Mouse (Mus musculus) spleen, postnatal 14 days (tissue): ENCODE results near the gene Ets1.

Source experiments
- DNase-seq, 2 experiments: peaks; one replicate each; pipeline ENCODE4 v3.0.0; 2021 to 2022; ENCODE audit warnings: low spot score in 2 of 2

Gene Ets1

DNA sequence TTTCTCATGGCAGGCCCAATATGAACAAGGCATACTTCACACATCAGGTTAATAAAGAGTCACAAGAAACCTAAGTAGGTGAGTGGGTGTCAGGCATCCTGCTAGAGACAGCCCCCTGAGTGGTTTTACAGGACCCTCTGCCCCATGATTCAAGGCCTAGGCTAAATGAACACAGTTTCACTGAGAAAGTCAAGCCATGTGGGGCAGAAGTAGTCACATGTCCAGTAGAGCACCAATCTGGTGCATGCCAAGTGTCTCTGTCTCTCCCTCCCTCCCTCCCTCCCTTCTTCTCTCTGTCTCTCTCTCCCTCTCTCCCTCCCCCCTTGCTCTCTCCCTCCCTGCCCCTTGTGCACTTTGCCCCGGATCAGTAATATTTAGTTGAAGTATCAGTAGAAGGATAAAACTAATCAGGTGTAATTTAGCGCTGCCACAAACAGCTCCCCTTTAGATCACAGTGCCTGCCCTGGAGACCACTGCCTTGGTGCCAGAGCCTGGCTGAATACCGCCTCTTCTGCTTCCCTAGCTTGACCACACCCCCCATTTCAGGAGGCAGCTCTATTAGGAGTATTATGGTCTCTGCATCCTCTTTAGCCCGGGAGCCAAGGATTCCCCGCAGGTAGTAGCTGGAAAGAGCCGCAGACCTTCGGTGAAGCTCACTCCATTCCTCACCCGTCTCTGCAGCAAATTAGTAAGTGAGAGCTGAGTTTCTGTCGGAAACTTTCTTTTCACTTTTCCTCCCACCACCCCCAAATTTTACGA is at the start of gene Ets1:
Gene Ets1 (plus strand): TSS at position 595 of the 759 bp plus-strand sequence.
- no peak for DNase-seq

DNA sequence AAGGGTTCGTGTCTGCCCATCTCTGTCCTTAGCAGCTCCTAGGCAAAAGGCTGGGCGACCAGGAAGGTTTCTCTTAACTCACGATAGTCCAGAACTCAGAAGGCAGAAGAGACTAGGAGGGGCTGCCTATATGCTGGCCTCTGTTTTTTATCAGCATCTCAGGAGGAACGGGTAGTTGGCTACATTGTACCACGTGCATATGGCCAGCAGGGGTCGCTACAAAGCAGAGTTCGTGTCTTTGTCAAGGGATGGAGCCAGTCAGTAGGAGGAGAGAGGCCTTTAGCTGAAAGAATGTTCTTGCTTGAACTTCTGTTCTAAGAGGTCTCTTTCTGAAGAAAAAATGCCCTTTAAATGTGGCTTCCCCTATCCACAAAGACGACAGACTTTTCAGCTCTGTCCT is 46.1 kb upstream of the Ets1 start:
- DNase-seq, result peak; percentile 69 to 82

DNA sequence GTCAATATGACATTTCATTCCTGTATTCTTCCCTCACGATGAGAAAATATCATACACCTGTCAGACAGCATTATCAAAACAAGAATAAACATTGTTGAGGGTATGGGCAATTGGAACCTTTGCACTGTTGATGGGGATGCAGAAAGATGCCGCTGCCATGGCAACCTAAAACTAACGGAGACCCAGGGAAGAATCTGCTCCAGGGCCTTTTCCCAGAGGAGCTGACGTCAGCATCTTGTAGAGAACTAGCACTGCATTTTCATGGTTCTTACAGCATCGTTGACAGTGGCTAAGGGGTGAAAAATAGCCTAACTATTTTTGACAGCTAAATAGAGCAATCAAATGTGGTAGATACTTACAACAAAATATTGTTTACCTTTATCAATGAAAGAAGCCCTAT is 45.5 kb upstream of the Ets1 start:
- no peak for DNase-seq

DNA sequence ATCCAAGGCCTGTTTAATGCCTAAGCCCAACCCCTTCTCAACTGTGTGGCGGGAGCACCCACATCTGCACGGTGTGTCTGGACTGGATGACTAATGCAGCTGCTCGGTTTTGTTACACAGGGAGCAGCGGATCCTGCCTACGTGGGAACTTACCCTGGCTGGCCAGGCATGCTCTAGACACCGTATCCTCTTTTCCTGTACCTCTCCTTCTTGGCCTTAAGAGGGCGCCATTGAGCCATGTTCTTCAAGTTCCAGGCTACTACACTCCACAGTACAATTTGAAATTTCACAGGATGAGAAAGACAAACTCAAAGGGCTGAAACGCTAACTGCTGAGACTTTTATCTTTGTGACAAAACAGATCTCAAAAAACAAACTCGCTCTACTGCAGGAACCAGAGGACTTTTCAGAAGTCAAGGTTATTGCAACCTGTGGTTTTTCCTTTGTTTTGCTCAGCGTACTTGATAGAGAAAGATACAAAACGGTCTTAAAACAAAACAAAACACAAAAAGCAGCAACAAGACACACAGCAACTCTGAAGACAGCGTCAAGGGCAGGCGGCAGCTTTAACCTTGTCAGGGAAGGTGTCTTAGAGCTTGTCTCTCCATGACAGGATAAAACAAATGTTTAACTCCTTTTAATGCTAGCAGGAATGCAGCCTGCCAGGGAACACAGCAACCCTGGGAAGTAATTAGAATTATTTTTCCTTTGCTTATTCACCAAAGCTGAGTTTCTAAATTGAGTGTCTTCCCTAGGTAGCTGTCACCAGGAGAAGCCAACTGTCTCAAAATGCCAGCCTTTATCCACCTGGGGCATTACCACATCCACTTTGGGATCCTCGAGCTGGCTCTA is 44.1 kb upstream of the Ets1 start:
- DNase-seq, result peak in 1 of 2 experiments; percentile 47

DNA sequence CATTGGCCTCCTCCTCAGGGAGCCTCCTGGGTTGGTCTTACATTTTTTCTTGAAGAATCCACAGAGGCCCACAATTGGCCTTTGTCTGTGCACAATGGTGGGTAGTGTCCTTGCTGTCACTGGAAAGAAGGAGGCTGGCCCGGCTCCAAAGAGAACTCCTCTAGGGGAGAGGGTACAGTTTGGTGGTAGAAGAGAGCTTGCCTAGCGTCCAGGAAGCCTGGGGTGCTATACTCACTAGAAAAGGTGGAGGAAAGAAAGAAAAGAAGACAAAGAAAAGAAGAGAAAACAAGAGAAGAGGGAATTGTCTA is 43.5 kb upstream of the Ets1 start:
- DNase-seq, result no peak

DNA sequence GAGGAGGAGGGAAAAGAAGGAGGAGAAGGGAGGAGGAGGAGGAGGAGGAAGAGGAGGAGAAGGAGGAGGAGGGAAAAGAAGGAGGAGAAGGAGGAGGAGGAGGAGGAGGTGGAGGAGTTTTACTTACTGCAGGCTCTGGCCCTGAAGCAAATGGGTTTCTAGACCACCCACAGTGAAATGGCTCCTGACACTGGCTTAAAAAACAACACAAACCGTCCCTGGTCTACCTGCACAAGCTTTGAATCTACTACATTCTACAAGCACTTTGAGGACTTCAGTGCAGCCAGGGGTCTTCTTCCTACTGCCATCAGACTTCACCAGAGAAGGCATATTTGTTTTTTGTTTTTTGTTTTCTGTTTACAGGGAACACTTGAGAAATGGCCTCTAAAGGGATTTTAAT is 42.2 kb upstream of the Ets1 start:
- DNase-seq, result no peak

DNA sequence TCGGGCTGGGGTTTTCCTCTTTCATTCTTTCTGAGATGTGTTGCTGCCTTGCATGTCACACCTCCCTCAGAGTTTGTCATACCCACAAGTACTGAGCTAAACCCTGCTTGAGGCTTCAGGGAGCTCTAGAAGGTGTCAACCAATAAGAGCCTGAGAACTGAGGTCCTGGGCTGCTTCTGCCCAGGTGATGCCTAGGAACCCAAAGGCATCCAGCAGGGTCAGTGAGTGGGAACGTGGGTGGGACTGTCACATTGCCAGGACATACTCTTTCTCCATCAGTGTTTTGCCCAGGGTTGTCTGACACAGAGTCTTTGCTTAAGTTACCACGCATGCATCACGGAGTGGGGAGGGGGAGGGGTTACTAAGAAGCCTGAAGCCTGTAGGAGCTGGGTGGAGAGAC is 41.7 kb upstream of the Ets1 start:
- DNase-seq, result no peak

DNA sequence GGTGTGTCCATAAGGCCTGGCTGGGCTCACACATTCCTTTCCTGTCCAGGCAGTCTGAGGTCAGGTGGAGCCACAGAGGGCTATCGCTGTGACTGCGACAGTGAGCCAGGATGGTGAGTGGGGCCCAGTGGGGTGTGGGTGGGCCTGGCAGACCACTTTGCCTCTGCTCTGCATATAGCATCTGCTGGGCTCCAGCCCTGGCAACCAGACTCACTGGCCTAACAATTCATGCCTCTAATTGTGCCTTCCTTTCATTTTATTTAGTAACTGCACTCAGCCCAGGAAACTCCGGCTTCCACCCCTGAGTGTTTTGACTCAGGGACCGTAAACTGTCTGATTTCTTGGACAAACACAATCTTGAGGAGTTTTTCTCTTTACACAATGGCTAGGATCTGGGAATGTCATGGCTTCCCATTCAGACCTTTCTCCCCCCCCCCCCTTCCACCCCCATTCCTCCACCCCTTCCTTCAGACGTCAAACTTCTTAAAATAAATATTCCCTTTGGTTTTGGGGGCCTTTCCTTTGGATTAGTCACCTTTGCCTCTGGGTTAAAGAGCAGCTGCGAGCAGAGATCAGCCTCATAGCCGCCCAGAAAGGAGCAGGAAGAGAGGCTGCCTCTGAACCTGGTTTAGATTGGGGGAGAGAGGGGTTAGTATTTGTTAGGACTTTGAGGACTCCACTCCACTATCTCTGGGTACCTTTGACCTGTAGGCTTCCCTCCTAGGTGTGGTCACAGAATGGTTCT is 40.8 kb upstream of the Ets1 start:
- no peak for DNase-seq

DNA sequence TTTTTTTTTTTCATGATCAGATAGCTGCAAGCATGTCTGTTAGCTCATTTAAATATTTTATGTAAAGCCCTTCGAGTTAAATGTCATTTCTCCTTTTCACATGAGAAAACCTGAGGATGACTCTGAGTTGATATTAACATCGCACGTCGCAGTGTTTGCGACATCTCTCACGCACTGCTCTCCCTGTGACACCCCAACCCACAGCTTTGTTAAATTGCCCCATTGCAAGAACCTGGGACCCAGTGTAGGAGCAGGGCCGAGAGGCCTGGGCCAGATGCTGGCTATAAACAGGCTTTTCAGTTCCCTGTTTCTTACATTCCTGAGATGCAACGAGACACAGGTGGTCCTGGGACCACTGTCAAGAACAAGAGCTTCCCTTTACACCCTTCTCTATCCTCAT is 39.7 kb upstream of the Ets1 start:
- DNase-seq, result no peak

DNA sequence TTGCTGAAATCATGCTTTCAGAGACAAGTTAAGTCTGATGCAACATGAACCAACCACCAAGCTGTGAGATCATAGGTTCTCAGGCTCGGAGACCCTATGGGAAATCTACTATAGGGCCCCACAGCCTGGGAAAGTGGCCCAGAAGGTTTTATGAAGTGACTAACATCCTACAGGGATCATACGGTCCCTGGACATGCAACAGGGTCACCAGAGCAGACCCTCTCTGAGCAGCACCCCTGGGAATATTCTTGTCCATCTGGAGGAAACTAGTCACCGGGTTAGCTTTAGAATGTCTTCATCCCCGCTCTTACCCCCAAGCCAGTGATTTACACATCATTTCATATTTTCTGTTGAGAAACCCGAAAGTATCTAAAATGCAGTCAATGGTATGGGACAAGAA is 34.1 kb upstream of the Ets1 start:
- no peak for DNase-seq

DNA sequence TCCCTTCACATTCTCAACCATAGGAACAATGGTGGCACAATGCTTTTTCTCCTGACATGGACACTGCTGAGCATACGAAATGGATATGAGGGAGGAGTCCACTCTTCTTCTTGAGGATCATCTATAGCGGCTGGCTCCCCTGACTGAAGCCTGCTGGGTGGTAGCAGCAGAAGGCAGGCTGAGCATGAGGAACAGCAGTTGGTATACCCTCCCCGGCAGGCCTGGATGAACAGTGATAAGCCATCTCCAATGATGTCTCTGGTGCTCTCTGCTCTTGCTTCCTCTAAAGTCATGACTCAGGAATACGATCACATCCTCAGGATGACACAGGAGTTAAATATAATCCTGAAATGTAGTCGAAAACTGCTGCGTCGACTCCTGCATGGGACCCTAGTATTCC is 32.9 kb upstream of the Ets1 start:
- DNase-seq, result no peak

DNA sequence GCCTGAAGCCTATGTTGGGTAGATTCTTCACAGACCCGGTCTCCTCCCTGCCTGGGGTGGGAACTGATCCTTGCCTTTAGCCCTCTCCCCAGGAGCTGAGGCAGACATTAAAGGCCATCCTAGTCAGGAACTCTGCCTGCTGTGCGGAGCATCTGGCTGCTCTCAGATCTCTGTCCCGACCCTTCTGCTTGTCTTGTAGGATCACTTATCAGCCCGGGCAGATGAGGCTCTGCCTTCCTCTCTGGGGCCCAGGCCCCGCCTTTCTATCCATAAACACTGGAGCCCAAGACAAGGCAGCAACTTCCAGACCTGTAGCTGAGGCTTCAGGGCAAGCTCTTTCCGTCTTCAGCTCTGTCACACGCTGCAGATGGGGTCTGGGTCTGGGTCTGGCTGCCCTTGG is 28.8 kb upstream of the Ets1 start:
- DNase-seq, result no peak

DNA sequence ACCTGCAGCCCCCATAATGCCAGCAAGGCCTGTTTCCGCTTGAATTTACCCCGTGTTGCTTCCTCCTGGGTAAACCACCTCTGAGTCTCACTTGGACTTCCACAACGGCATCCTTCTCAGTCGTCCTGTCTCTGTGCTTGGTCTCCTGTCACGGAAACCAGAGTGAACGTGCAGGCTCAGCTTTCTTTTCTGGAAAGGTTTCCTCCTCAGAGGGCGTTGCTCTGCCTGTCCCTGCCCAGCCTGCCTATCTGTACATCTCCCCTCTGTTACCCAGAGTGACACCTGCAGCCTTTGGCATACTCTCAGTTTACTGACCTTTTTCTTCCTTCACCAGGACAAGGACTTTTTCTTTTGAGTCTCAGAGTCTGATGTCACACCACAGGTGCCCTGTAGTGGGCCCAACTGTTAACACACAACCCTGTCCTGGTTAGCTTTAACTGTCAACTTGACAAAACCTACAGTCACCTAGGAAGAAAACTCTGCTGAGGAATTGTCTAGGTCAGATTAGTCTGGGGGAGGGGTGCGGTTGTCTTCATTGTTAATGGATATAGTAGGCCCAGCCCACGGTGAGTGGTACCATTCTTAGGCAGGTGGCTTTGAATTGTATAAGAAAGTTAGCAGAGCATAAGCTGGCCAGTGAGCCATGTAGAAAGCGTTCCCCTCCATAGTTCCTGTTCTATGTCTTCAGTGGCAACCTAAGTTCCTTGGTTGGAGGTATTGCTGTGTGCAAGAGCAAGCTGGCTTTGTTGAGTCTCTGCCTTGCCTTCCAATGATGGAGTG is 27.0 kb upstream of the Ets1 start:
- no peak for DNase-seq

DNA sequence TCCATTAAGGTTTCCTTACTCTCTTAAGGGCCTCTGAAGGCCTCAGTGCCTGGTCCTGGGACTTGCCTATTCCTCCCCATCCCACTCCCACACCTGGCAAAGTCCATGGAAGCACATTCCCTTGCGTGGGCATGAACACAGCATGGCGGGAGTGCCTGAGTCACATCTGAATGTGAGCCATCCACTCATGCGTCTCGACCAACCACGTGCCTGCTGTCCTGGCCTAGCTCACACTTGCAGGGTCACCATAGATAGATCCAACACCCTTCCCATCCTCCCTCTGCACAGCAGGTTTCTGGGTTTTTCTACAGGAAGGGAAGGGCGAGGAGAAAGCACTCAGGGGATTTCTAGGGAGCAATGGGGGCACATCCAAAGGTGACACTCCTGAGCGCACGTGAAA is 25.8 kb upstream of the Ets1 start:
- no peak for DNase-seq

DNA sequence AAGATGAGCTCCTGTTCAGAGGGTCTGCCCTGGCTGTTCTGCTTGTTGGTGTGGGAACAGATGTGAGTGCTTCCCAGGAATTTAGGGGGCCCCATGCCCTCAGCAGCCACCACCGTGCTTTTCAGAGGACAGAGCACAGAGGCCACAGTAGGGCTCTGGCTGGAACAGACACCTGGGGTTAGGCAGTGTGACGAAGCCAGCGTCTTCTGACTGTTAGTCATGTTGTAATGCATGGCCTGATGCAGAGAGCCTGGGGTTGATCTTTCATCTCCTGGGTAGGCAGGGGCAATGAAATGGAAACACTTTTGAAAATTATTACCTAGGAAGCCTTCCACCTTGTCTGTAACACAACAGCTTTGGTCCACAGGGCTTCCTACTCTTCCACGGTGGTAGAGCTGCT is 25.4 kb upstream of the Ets1 start:
- no peak for DNase-seq

DNA sequence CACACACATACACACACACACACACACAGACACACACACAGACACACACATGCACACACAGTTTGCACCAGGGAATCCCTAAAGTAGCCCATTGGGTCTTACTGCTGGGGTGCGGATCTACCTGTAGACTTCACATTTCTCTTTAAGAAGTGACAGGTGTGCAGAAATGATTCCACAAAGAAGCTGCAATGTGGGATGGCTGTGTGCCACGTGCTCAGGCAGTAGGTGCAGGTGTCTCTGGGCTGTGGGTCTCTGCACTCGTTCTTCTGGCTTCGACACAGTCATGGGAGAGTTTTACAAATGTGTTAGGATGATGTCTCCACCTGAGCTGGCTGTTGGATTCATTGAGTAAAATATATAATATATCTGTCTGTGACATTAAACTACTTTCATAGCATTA is 24.7 kb upstream of the Ets1 start:
- no peak for DNase-seq

DNA sequence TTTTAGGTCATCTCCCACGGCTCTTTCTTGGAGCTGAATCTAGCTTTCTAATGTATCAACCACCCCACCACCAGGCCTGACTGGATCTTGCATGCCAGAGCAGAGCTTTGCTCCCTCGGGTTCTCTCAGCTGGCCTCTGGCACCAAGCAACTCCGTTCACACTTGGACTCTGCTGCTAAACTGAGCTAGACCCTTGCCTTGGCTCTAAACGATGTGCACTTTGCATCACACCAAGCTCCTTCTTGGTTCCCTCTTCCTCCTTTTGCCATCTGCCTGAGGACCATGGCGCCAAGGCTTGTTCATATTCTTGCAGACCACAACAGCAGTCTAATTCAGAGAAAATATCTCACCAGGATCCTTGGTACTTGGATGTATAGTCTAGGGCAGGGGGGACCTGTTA is 23.6 kb upstream of the Ets1 start:
- DNase-seq, result no peak

DNA sequence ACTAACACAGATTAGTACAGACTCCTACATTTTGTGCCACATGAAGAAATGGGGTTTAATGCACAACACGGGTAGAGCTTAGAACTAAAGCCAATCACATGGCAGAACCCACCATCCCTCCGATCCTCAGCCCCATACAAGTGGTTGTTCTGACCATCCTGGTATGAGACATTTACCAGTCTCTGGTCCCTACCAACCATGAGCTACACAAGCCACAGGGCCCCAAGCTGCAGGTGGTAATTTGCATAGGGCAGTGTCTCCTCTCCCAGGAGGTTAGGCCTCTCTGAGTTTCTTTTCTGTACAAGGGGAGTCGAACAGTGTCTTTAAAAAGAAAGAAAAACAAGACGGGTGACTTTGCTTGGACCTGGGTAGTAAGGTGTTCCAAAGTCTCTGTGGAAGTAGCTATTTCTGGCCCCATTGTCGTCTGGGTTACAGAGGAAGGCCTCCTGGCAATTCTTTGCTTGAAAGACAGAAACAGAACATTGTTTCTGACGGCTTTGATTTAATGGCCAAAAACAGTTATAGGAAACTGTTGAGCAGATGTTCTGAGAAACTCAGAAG is 23.1 kb upstream of the Ets1 start:
- DNase-seq, result no peak

DNA sequence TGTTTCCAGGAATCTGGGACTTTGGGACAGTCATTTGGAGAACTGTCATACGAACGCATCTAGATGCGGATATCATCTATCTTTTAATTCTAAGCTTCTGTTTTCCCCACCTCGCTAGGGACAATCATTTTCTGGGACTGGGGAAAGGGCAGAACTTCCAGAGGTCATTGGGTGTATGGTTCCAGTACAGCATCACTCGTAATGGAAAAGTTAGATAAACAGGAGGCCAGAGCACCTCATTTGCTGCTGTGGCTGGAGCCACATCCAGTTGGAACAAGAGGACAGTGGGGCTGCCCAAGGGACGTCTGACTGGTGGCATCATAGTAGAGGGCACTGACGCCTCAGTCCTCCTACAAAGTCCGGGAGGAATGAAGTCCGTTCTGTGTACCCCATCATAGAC is 21.8 kb upstream of the Ets1 start:
- DNase-seq, result no peak

DNA sequence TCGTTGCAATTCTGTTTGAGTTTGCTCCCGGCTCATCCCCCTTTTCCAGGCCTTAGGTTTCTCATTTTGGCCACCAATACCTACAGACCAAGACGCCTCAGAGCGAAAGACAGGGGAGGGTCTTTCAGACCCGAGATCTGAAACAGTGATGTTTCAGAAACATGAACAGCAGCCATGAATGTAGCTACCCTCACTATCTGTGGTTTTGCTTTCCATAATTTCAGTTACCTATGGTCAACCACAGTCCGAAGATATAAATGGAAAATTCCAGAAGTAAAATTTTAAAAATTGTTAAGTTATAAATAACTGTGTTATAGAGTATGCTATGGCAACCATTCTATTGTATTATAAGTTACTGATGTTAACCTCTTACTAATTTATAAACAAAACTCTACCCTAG is 20.6 kb upstream of the Ets1 start:
- no peak for DNase-seq

DNA sequence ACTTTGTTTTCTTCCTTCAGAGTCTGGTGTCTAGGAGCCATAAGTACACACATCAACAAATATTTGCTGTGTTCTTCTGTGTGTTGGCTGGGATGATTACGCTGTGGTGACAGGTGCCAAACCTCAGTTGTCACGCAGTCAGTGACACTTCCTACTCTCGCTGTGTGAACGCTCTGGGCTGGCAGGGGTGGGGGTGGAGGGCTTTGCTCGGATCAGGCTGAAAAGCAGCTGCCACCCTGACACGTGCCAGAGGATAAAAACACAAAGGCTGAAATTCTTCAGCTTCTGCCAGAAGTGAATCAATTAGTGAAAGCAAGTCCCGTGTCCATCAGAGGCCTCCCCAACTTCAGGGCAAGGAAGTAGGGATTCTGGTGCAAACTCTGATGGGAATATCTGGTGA is 20.0 kb upstream of the Ets1 start:
- no peak for DNase-seq
